Mouse (Mus musculus) liver, embryonic 14 days (tissue): ENCODE data around the gene Olfr473. TPM values are rescaled to one million over a fixed set of nuclear protein-coding genes. Genes with fewer than 3 reads are reported as not detected.

Source experiments
- polyA plus RNA-seq: library from polyadenylated mRNA; depleted of rRNA; stranded (reverse); fragments of >200 nt; gene quantifications from 2 replicates; pipeline ENCODE4 v1.2.3, GENCODE M21; 2012; rRNA removed

Olfr473 gene
- polyA plus RNA-seq, result not detected in 2 replicates

DNA sequence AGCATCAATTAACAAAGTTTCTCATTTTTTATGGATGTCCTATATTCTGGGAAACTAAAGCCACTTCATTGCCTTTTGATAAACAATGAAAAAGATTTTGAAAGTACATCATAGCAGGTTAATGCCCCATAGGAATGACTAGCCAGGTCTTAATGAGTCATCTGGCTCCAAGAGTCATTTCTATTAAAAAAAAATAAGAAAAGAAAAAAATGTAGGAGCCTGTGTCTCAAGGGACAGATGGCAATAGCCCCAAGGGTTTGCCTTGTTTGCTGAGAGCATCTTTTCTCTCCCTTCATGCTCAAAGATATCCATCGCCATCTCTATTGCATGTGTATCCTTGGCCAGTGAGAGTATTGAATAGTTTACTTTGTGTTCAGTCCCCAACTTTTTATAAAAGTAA is at the start of gene Olfr473:
Gene Olfr473, plus strand, starts transcription at position 301 of the 400 bp plus-strand sequence.

GRCm38 (mm10) chr7:107897602-107898001 is 32.6 kb upstream of the Olfr473 start, which contains the start of gene Olfr472:
Olfr472 (plus strand) TSS chr7:107897902.

GRCm38 (mm10) chr7:107954343-107954742 is 24.1 kb downstream of the Olfr473 start, which contains the start of gene Olfr474:
Olfr474 (plus strand) TSS chr7:107954643.

GRCm38 (mm10) chr7:107964503-107964902 is 34.3 kb downstream of the Olfr473 start, which contains the start of gene Olfr476:
Olfr476 (plus strand) TSS chr7:107964803.

Other genes with a start within 250 kb of the Olfr473 start
- 0.01 and 0.03 TPM in 2 replicates for gene Cyb5r2, start 172.4 kb upstream of the Olfr473 start, polyA plus RNA-seq
- not detected in 2 replicates for gene Ovch2, start 129.2 kb upstream of the Olfr473 start, polyA plus RNA-seq
- gene Olfr467, start 118.2 kb upstream of the Olfr473 start, polyA plus RNA-seq, result not detected in 2 replicates
- not detected in 2 replicates for gene Olfr469, start 104.9 kb upstream of the Olfr473 start, polyA plus RNA-seq
- gene Olfr470, start 83.0 kb upstream of the Olfr473 start, polyA plus RNA-seq, result not detected in 2 replicates
- not detected in 2 replicates for gene Olfr472, start 32.5 kb upstream of the Olfr473 start, polyA plus RNA-seq
- not detected in 2 replicates for gene Olfr474, start 24.2 kb downstream of the Olfr473 start, polyA plus RNA-seq
- not detected in 2 replicates for gene Olfr476, start 34.4 kb downstream of the Olfr473 start, polyA plus RNA-seq
- not detected in 2 replicates for gene Olfr477, start 56.2 kb downstream of the Olfr473 start, polyA plus RNA-seq
- not detected in 2 replicates for gene Olfr478, start 103.5 kb downstream of the Olfr473 start, polyA plus RNA-seq
- not detected in 2 replicates for gene Olfr479, start 120.2 kb downstream of the Olfr473 start, polyA plus RNA-seq
- not detected in 2 replicates for gene Olfr480, start 136.9 kb downstream of the Olfr473 start, polyA plus RNA-seq
- gene Olfr481, start 149.4 kb downstream of the Olfr473 start, polyA plus RNA-seq, result not detected in 2 replicates
- gene Olfr482, start 167.1 kb downstream of the Olfr473 start, polyA plus RNA-seq, result not detected in 2 replicates
- gene Olfr483, start 170.4 kb downstream of the Olfr473 start, polyA plus RNA-seq, result not detected in 2 replicates
- not detected in 2 replicates for gene Olfr484, start 197.0 kb downstream of the Olfr473 start, polyA plus RNA-seq
- not detected in 2 replicates for gene Olfr485, start 229.4 kb downstream of the Olfr473 start, polyA plus RNA-seq
- not detected in 2 replicates for gene Olfr486, start 242.3 kb downstream of the Olfr473 start, polyA plus RNA-seq